8 mouse cellular contexts compared by ENCODE assay signal in genomic region chr8:84011705-84012498, GRCm38 (mm10). TPM values are rescaled to one million over a fixed set of nuclear protein-coding genes. Genes with fewer than 3 reads are reported as not detected.
DNase-seq lines count a peak whose midpoint lies in the region; ATAC-seq and TF ChIP-seq lines count a peak whose summit lies in the region.

Gene 2210011C24Rik, minus strand, starts transcription at chr8:84012171.

- peak within 1 kb of the TSS; percentile 77 for H3K9ac ChIP-seq in hindbrain, embryonic 13.5 days
- peak within 1 kb of the TSS; percentile 31 for H3K9ac ChIP-seq in limb, embryonic 15.5 days
- peak within 1 kb of the TSS; percentile 51; the same call in 1 of the 2 replicates for H3K9ac ChIP-seq in midbrain, embryonic 14.5 days (replicated peaks; ENCODE audit: low read length)

- H3K4me3 ChIP-seq in bone marrow macrophage, adult 2 months (ENCODE audit: insufficient read depth, low read length): peak within 1 kb of the TSS; percentile 55
- H3K4me3 ChIP-seq in hindbrain, embryonic 13.5 days: peak within 1 kb of the TSS; percentile 56
- peak within 1 kb of the TSS; percentile 53 for H3K4me3 ChIP-seq in limb, embryonic 15.5 days
- H3K4me3 ChIP-seq in midbrain, embryonic 14.5 days (replicated peaks; ENCODE audit: low read depth, low read length): peak within 1 kb of the TSS; percentile 52

- TF ChIP-seq POLR2A in bone marrow macrophage, adult 2 months (IDR thresholded peaks at IDR 0.05; ENCODE audit: borderline replicate concordance, low read depth, low read length): no peak

- WGBS in hindbrain, embryonic 13.5 days: under 1% methylated on average over 45 of the region's 45 CpGs
- WGBS in limb, embryonic 15.5 days: 1% methylated on average over 45 of the region's 45 CpGs
- WGBS in midbrain, embryonic 14.5 days: under 1% methylated on average over 45 of the region's 45 CpGs

- peaks cover 47% of the 10 kb centered on the region for H3K27me3 ChIP-seq in hindbrain, embryonic 13.5 days
- peaks cover 44% of the 10 kb centered on the region for H3K27me3 ChIP-seq in limb, embryonic 15.5 days
- peaks cover 34% of the 10 kb centered on the region for H3K27me3 ChIP-seq in midbrain, embryonic 14.5 days (ENCODE audit: control insufficient read depth, insufficient read depth, low read length)

- TF ChIP-seq CTCF in bone marrow macrophage, adult 2 months (IDR thresholded peaks at IDR 0.05; ENCODE audit: low read depth, low read length): no peak

- peaks cover 7% of the 10 kb centered on the region for H3K4me1 ChIP-seq in bone marrow macrophage, adult 2 months (ENCODE audit: control insufficient read depth, insufficient read depth, low read length)
- H3K4me1 ChIP-seq in hindbrain, embryonic 13.5 days (replicated peaks): peaks cover 27% of the 10 kb centered on the region
- peaks cover 34% of the 10 kb centered on the region for H3K4me1 ChIP-seq in limb, embryonic 15.5 days
- peaks cover 17% of the 10 kb centered on the region for H3K4me1 ChIP-seq in midbrain, embryonic 14.5 days (ENCODE audit: control insufficient read depth, insufficient read depth, low read length)

- no peaks in the 10 kb centered on the region for H3K36me3 ChIP-seq in hindbrain, embryonic 13.5 days
- H3K36me3 ChIP-seq in limb, embryonic 15.5 days: no peaks in the 10 kb centered on the region
- H3K36me3 ChIP-seq in midbrain, embryonic 14.5 days (ENCODE audit: control insufficient read depth, insufficient read depth, low read length): no peaks in the 10 kb centered on the region

- DNase-seq in cerebellum, adult 11-12 months: peak; percentile 32
- no peak for DNase-seq in cerebellum, postnatal 36 days
- no peak for DNase-seq in midbrain, embryonic 14.5 days
- no peak for DNase-seq in spleen, postnatal 10 days (ENCODE audit: low spot score in 2 of 2)
- no peak for DNase-seq in thymus, postnatal 14 days

- H3K9me3 ChIP-seq in hindbrain, embryonic 13.5 days: no peaks in the 10 kb centered on the region
- no peaks in the 10 kb centered on the region for H3K9me3 ChIP-seq in limb, embryonic 15.5 days
- H3K9me3 ChIP-seq in midbrain, embryonic 14.5 days (ENCODE audit: control insufficient read depth, low read length): no peaks in the 10 kb centered on the region

- H3K27ac ChIP-seq in bone marrow macrophage, adult 2 months (ENCODE audit: insufficient read depth, low read depth, low read length): no peak within 1 kb of the TSS
- H3K27ac ChIP-seq in hindbrain, embryonic 13.5 days: no peak within 1 kb of the TSS
- no peak within 1 kb of the TSS for H3K27ac ChIP-seq in limb, embryonic 15.5 days
- no peak within 1 kb of the TSS for H3K27ac ChIP-seq in midbrain, embryonic 14.5 days (replicated peaks; ENCODE audit: low read depth, low read length)

- peak; percentile 38; the same call in 1 of the 2 replicates for ATAC-seq in hindbrain, embryonic 13.5 days (ENCODE audit: low FRiP score)
- ATAC-seq in limb, embryonic 15.5 days (ENCODE audit: insufficient number of reproducible peaks, low FRiP score, low TSS enrichment, low read depth): no peak
- 0 out of 2 replicates have a peak, but pooled peaks have one; percentile 22 for ATAC-seq in midbrain, embryonic 14.5 days (ENCODE audit: low FRiP score, low TSS enrichment)

- peak within 1 kb of the TSS; percentile 98 for H3K4me2 ChIP-seq in hindbrain, embryonic 13.5 days
- H3K4me2 ChIP-seq in limb, embryonic 15.5 days: peak within 1 kb of the TSS; percentile 99
- peak within 1 kb of the TSS; percentile 95 for H3K4me2 ChIP-seq in midbrain, embryonic 14.5 days (ENCODE audit: low read length)

RNA-seq across cellular contexts. Expression of gene 2210011C24Rik, which starts in this region (rescaled TPM):
- 2.4 and 2.8 TPM in 2 replicates for polyA plus RNA-seq in bone marrow macrophage, adult 2 months (2012; ENCODE audit: insufficient read depth, insufficient read length, missing spikeins)
- polyA plus RNA-seq in hindbrain, embryonic 13.5 days (2015; fragmentation: Nextera tagmentation; extraction: Ambion mirVana): 0.68 TPM in 1 of 2 replicates, not detected in the other
- 0.27 and 0.71 TPM in 2 replicates for polyA plus RNA-seq in limb, embryonic 15.5 days (2015; fragmentation: Nextera tagmentation; extraction: Ambion mirVana)
- polyA plus RNA-seq in midbrain, embryonic 14.5 days (2014; fragmentation: Nextera tagmentation; extraction: Ambion mirVana): 0.94 TPM in 1 of 2 replicates, not detected in the other

Comparison
In these comparisons a context has a peak if more than half of its experiments do, and no peak if none do; other contexts are left out.
1. Peak in ATAC-seq, H3K4me3 ChIP-seq, H3K9ac ChIP-seq and H3K4me2 ChIP-seq in hindbrain, embryonic 13.5 days; RNA of the gene not detected or under 1 TPM.
2. Peak in ATAC-seq, H3K4me3 ChIP-seq, H3K9ac ChIP-seq and H3K4me2 ChIP-seq in midbrain, embryonic 14.5 days; RNA of the gene not detected or under 1 TPM.